20 mouse cellular contexts compared by ENCODE assay signal in the genomic region with DNA sequence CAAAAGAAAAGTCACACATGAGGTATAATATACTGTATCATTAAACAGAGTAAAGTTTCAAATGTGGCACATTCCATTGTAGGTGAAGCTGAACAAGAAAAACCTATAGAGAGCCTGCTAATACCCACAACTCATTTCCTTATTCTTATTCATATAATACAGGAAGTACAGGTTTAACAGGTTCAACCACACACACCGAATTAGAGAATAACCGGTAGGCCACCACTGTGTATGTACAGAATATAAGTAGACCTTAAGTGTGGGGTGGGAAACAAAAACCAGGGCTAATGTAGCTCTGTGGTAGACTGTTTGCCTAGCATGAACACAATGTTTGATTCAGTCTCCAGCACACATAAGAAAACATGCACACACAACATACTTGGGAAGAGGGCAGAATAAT. TPM values are rescaled to one million over a fixed set of nuclear protein-coding genes. Genes with fewer than 3 reads are reported as not detected.
A peak's percentile ranks its signal among the peaks of the same experiment; 100 is the strongest.
DNase-seq lines count a peak whose midpoint lies in the region; ATAC-seq lines count a peak whose summit lies in the region.
"Had no signal": no experiment of that assay in that cellular context is flagged by ENCODE, and none has a peak within 500 bp of the region (broad histone marks: within the 10 kb centered on the region; RNA-seq: fewer than 3 reads in every experiment).

No protein-coding gene starts in this region.

- H3K9me3 ChIP-seq in kidney, embryonic 15.5 days (replicated peaks): no peaks in the 10 kb centered on the region
- H3K9me3 ChIP-seq: heart, embryonic 15.5 days; hindbrain, embryonic 10.5 days; liver, embryonic 15.5 days; midbrain, embryonic 12.5 days; neural tube, embryonic 13.5 days had no signal

- ATAC-seq in kidney, embryonic 15.5 days (replicated peaks; ENCODE audit: low FRiP score): 0 out of 2 replicates have a peak, but pooled peaks have one; percentile 52
- peak; percentile 69 for ATAC-seq in granulocyte monocyte progenitor cell, adult 5-6 weeks (replicated peaks; ENCODE audit: poor library complexity, severe bottlenecking)
- ATAC-seq in megakaryocyte progenitor cell, adult 5-6 weeks (replicated peaks; ENCODE audit: poor library complexity): peak; percentile 46; the same call in 1 of the 2 replicates
- ATAC-seq: forebrain, embryonic 14.5 days had no signal

- H3K27ac ChIP-seq in kidney, embryonic 15.5 days: no peak overlapping the region
- H3K27ac ChIP-seq: heart, embryonic 15.5 days; hindbrain, embryonic 10.5 days; liver, embryonic 15.5 days; midbrain, embryonic 12.5 days; neural tube, embryonic 13.5 days had no signal

- H3K27me3 ChIP-seq in kidney, embryonic 15.5 days: no peaks in the 10 kb centered on the region
- H3K27me3 ChIP-seq: heart, embryonic 15.5 days; liver, embryonic 15.5 days; midbrain, embryonic 12.5 days; neural tube, embryonic 13.5 days had no signal

- H3K36me3 ChIP-seq in kidney, embryonic 15.5 days: no peaks in the 10 kb centered on the region
- H3K36me3 ChIP-seq: heart, embryonic 15.5 days; hindbrain, embryonic 10.5 days; liver, embryonic 15.5 days; midbrain, embryonic 12.5 days; neural tube, embryonic 13.5 days had no signal

- no peak overlapping the region for H3K4me2 ChIP-seq in kidney, embryonic 15.5 days
- H3K4me2 ChIP-seq: heart, embryonic 15.5 days; liver, embryonic 15.5 days; midbrain, embryonic 12.5 days; neural tube, embryonic 13.5 days had no signal

- no peaks in the 10 kb centered on the region for H3K4me1 ChIP-seq in kidney, embryonic 15.5 days
- H3K4me1 ChIP-seq: hindbrain, embryonic 10.5 days; midbrain, embryonic 12.5 days; neural tube, embryonic 13.5 days had no signal

- DNase-seq in kidney, postnatal 36 days: no peak
- peak; percentile 3 to 10 for DNase-seq in B cell, adult 2 months
- DNase-seq in gastrocnemius, adult 8-10 months (ENCODE audit: low spot score in 2 of 2): no peak
- DNase-seq in adrenal gland, adult 2 months: no peak
- no peak for DNase-seq in gastrocnemius, postnatal 10 days
- DNase-seq: cerebellum, postnatal 10 days; embryo, embryonic 11 days; heart, adult 18-20 months; right cerebral cortex, postnatal 25 days; thymus, adult 18-20 months had no signal

- no peak overlapping the region for H3K4me3 ChIP-seq in kidney, embryonic 15.5 days (replicated peaks)
- H3K4me3 ChIP-seq: erythroblast, embryonic 14.5 days; heart, embryonic 15.5 days; hindbrain, embryonic 10.5 days; liver, embryonic 15.5 days; midbrain, embryonic 12.5 days; neural tube, embryonic 13.5 days had no signal

- 81% methylated on average over 2 of the region's 2 CpGs for WGBS in kidney, embryonic 15.5 days

- no peak overlapping the region for H3K9ac ChIP-seq in kidney, embryonic 15.5 days
- H3K9ac ChIP-seq: heart, embryonic 15.5 days; liver, embryonic 15.5 days; midbrain, embryonic 12.5 days; neural tube, embryonic 13.5 days had no signal

RNA-seq across cellular contexts. Expression of a gene that starts 18.6 kb away (rescaled TPM):
- polyA plus RNA-seq in kidney, embryonic 15.5 days (2015; fragmentation: Nextera tagmentation; extraction: Ambion mirVana): 46.1 and 51.8 TPM in 2 replicates
- total RNA-seq in granulocyte monocyte progenitor cell, adult 5-6 weeks (2014; fragmentation: Nextera tagmentation): 24.6 and 28.4 TPM in 2 replicates
- 58.6 and 62.2 TPM in 2 replicates for total RNA-seq in granulocyte monocyte progenitor cell, adult 5-6 weeks (2017)
- total RNA-seq in megakaryocyte progenitor cell, adult 5-6 weeks (2015): 42.1 and 51.9 TPM in 2 replicates
- 51.3 and 53.8 TPM in 2 replicates for total RNA-seq in megakaryocyte progenitor cell, adult 5-6 weeks (2017)
- 10 to 100 TPM; 46.9 to 58.3 (median 49.8) TPM for total RNA-seq in gastrocnemius, adult 8-10 months (2022)
- total RNA-seq in adrenal gland, adult 2 months (2021): 10 to 100 TPM; 61.2 to 75.0 TPM
- polyA plus RNA-seq in adrenal gland, adult 2 months (2012; rRNA removed): 47.6 and 66.7 TPM in 2 replicates
- 10 to 100 TPM; 34.7 to 44.0 TPM for total RNA-seq in gastrocnemius, postnatal 10 days (2021)

Comparison
In these comparisons a context has a peak if more than half of its experiments do, and no peak if none do; other contexts are left out.
1. DNase-seq: peak in B cell, adult 2 months (2 of 2); none in kidney, postnatal 36 days (0 of 2), gastrocnemius, adult 8-10 months (0 of 2), adrenal gland, adult 2 months (single experiment) and gastrocnemius, postnatal 10 days (single experiment).
2. Peak in every context shown above with its lines, with median percentiles within 50 percentile points of each other: ATAC-seq.